Mouse (Mus musculus): ENCODE results near the gene Vps37c.

GRCm38 (mm10) chr19:10733501-10734127 is 45.1 kb downstream of the Vps37c start:
- TF ChIP-seq CTCF (IDR thresholded peaks at IDR 0.05) (no peak), POLR2A (IDR thresholded peaks at IDR 0.05; ENCODE audit: insufficient read depth, low read depth, low read length) (no peak)
